Mouse (Mus musculus) liver, postnatal 0 days (tissue): ENCODE measurements around the gene Trmt2a.

ENCODE experiments used
- CTCF ChIP-seq: sonication (generic); IDR thresholded peaks from 2 replicates; pipeline ENCODE4 v1.5.1; 2016; ENCODE audit warnings: antibody characterized with exemption, low read depth
- EP300 ChIP-seq: IDR thresholded peaks from 2 replicates; pipeline ENCODE4 v1.6.1; 2016; ENCODE audit warnings: antibody characterized with exemption, low read depth, mild to moderate bottlenecking

GRCm38 (mm10) chr16:18220856-18221542 is 27.5 kb upstream of the Trmt2a start:
- no peak for TF ChIP-seq CTCF
- no peak for TF ChIP-seq EP300
